Mouse (Mus musculus): ENCODE measurements around the gene Nab2. TPM values are rescaled to one million over a fixed set of nuclear protein-coding genes. Genes with fewer than 3 reads are reported as not detected.

Gene Nab2
- polyA plus RNA-seq, 1 experiment from 2014 or later = 10.1 TPM

DNA sequence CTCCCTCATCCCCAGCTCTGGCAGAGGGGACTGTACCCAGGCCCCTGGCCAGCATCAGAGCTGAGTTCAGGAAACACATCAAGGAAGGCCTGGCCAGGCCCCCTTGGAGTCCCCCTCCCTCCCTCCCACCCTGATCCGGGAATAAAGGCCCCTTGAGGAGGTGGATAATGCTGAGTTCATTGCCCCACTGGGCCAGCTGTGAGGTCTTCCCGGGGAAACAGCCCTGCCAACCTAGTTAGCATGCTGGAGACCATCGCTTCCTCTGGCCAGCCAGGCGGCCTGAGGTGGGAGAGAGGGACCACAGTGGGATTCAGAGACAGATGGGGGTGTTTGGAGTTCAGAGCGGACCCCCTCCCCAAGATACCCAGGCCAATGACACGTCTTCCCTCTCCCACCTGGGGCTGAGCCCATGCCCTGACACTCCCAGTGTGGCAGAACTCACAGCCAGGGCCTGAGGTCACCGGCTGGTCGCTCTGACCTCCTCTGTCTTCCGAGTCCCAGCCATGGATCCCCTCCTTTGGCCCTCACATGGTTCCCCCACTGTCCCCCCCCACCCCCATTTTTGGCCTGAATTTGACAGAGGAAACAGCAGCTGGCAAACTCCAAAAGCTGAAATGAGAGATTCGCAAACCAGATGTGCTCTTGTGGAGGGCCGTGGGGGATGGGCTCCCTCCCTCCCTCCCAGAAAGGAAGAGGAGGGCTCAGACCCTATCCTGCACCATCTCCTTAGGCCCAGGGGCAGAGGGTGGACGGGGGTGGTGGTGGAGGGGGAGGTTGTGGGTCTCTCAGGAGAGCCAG, 53.9 kb downstream of the Nab2 start:
- H3K9ac ChIP-seq (ENCODE audit: low read length) = peak overlapping the region; percentile 52
- peak overlapping the region; percentile 84 for H3K27ac ChIP-seq (ENCODE audit: low read length)
- H3K27me3 ChIP-seq (ENCODE audit: control insufficient read depth, insufficient read depth, low read length) = no peaks in the 10 kb centered on the region
- no peaks in the 10 kb centered on the region for H3K9me3 ChIP-seq (replicated peaks; ENCODE audit: control insufficient read depth, low read length)
- ATAC-seq (ENCODE audit: insufficient read depth, low FRiP score) = peak; percentile 27; the same call in 1 of the 2 replicates
- WGBS = 29% methylated on average over 12 of the region's 12 CpGs
- H3K36me3 ChIP-seq (ENCODE audit: control insufficient read depth, insufficient read depth, low read length) = peaks cover 16% of the 10 kb centered on the region
- H3K4me2 ChIP-seq (ENCODE audit: low read depth, low read length) = peak overlapping the region; percentile 44
- H3K4me3 ChIP-seq (replicated peaks; ENCODE audit: low read length) = no peak overlapping the region; the same call in 1 of the 2 replicates
- H3K4me1 ChIP-seq (ENCODE audit: control insufficient read depth, insufficient read depth, low read length) = peaks cover 75% of the 10 kb centered on the region

DNA sequence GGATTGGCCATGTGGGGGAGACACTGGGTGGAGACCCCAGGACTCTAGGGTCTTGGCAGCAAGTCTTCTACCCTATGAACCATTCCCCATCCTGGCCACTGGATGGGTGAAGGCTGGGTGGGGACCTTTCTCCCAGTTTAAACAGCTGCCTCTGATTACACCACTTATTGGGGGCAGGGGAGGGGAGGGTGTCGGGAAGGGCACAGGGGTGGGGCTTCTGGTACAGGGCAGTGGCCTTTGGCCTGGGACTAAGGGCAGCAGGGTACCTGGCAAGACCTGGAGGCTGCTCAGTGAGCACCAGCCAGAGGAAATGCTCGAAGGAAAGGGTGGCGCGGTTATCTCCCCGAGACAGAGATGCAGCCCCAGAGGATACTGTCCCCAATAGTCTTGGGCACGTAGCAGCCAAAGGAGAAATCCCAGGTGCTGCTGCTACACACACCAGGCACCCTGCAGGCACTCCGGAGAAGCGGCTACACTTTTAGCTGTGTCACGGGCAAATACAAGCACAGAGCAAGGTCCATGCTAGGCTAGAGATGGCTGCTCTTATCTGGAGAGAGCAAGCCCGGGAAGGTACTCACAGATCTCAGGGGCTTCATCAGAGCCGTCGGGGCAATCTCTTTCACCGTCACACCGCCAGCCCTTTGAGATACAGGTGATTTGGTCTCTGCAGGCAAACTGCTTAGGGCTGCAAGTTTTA, 56.1 kb downstream of the Nab2 start:
- no peaks in the 10 kb centered on the region for H3K27me3 ChIP-seq (ENCODE audit: control insufficient read depth, insufficient read depth, low read length)
- peaks cover 65% of the 10 kb centered on the region for H3K4me1 ChIP-seq (ENCODE audit: control insufficient read depth, insufficient read depth, low read length)
- no peak overlapping the region; the same call in 1 of the 2 replicates for H3K27ac ChIP-seq (ENCODE audit: low read length)
- WGBS = 75% methylated on average over 14 of the region's 14 CpGs
- no peak for ATAC-seq (ENCODE audit: insufficient read depth, low FRiP score)
- H3K36me3 ChIP-seq (ENCODE audit: control insufficient read depth, insufficient read depth, low read length) = peaks cover 19% of the 10 kb centered on the region
- H3K9me3 ChIP-seq (replicated peaks; ENCODE audit: control insufficient read depth, low read length) = no peaks in the 10 kb centered on the region
- H3K4me3 ChIP-seq (replicated peaks; ENCODE audit: low read length) = no peak overlapping the region
- H3K9ac ChIP-seq (ENCODE audit: low read length) = no peak overlapping the region
- no peak overlapping the region for H3K4me2 ChIP-seq (ENCODE audit: low read depth, low read length)

Other genes starting within 250 kb of the Nab2 start
- 0.70 and 5.5 TPM in 2 replicates for gene Stac3, start 166.9 kb downstream of the Nab2 start, polyA plus RNA-seq (2015; fragmentation: Nextera tagmentation; extraction: Ambion mirVana)
- 192 and 231 TPM in 2 replicates for gene Ndufa4l2, start 153.6 kb downstream of the Nab2 start, polyA plus RNA-seq (2015; fragmentation: Nextera tagmentation; extraction: Ambion mirVana)
- gene Shmt2, start 146.1 kb downstream of the Nab2 start, polyA plus RNA-seq (2015; fragmentation: Nextera tagmentation; extraction: Ambion mirVana) = 152 and 163 TPM in 2 replicates
- 3.4 and 4.6 TPM in 2 replicates for gene Nxph4, start 134.0 kb downstream of the Nab2 start, polyA plus RNA-seq (2015; fragmentation: Nextera tagmentation; extraction: Ambion mirVana)
- 95.6 and 102 TPM in 2 replicates for gene Lrp1, start 47.4 kb downstream of the Nab2 start, polyA plus RNA-seq (2015; fragmentation: Nextera tagmentation; extraction: Ambion mirVana)
- 49.7 and 60.3 TPM in 2 replicates for gene Stat6, start 25.6 kb downstream of the Nab2 start, polyA plus RNA-seq (2015; fragmentation: Nextera tagmentation; extraction: Ambion mirVana)
- gene Nemp1, start 1.7 kb downstream of the Nab2 start, polyA plus RNA-seq (2015; fragmentation: Nextera tagmentation; extraction: Ambion mirVana) = 8.8 and 10.0 TPM in 2 replicates
- 24.5 and 28.6 TPM in 2 replicates for gene Myo1a, start 36.6 kb upstream of the Nab2 start, polyA plus RNA-seq (2015; fragmentation: Nextera tagmentation; extraction: Ambion mirVana)
- gene Tac2, start 55.9 kb upstream of the Nab2 start, polyA plus RNA-seq (2015; fragmentation: Nextera tagmentation; extraction: Ambion mirVana) = 0.72 and 1.8 TPM in 2 replicates
- 2.0 and 2.2 TPM in 2 replicates for gene Zbtb39, start 71.0 kb upstream of the Nab2 start, polyA plus RNA-seq (2015; fragmentation: Nextera tagmentation; extraction: Ambion mirVana)
- 2.7 and 2.8 TPM in 2 replicates for gene Gpr182, start 83.2 kb upstream of the Nab2 start, polyA plus RNA-seq (2015; fragmentation: Nextera tagmentation; extraction: Ambion mirVana)
- gene Rdh1, start 91.2 kb upstream of the Nab2 start, polyA plus RNA-seq (2015; fragmentation: Nextera tagmentation; extraction: Ambion mirVana) = 0.10 and 0.11 TPM in 2 replicates
- 0.23 TPM in 1 of 2 replicates, not detected in the other for gene Rdh16f1, start 91.2 kb upstream of the Nab2 start, polyA plus RNA-seq (2015; fragmentation: Nextera tagmentation; extraction: Ambion mirVana)
- gene Rdh9, start 107.8 kb upstream of the Nab2 start, polyA plus RNA-seq (2015; fragmentation: Nextera tagmentation; extraction: Ambion mirVana) = 0.06 and 0.16 TPM in 2 replicates
- gene Rdh16, start 132.6 kb upstream of the Nab2 start, polyA plus RNA-seq (2015; fragmentation: Nextera tagmentation; extraction: Ambion mirVana) = not detected in 2 replicates
- not detected in 2 replicates for gene Rdh19, start 181.4 kb upstream of the Nab2 start, polyA plus RNA-seq (2015; fragmentation: Nextera tagmentation; extraction: Ambion mirVana)
- gene Rdh16f2, start 197.9 kb upstream of the Nab2 start, polyA plus RNA-seq (2015; fragmentation: Nextera tagmentation; extraction: Ambion mirVana) = 0.10 TPM in 1 of 2 replicates, not detected in the other
- 0.40 and 0.57 TPM in 2 replicates for gene Rdh7, start 220.2 kb upstream of the Nab2 start, polyA plus RNA-seq (2015; fragmentation: Nextera tagmentation; extraction: Ambion mirVana)
- gene Sdr9c7, start 229.9 kb upstream of the Nab2 start, polyA plus RNA-seq (2015; fragmentation: Nextera tagmentation; extraction: Ambion mirVana) = 4.4 and 12.2 TPM in 2 replicates

Measured in stomach, embryonic 16.5 days (tissue).